Mouse (Mus musculus) gastrocnemius, adult 8-10 months (tissue): Measurements from ENCODE around the gene Rpa1. TPM values are rescaled to one million over a fixed set of nuclear protein-coding genes. Genes with fewer than 3 reads are reported as not detected.
"Not testable (repeated sequence)": the region's sequence is repeated elsewhere in the genome, so short reads cannot be mapped to it uniquely, and the experiment has no call there.

Experiments
- DNase-seq, 2 experiments: peaks; one replicate each; pipeline ENCODE4 v3.0.0; 2022; ENCODE audit warnings: low spot score in 2 of 2
- total RNA-seq, 4 experiments: library from RNA; stranded (reverse); gene quantifications; 2 replicates each; pipeline ENCODE4 v1.2.4; 2022

The Rpa1 gene
- total RNA-seq, 4 experiments from 2014 or later, result 67.0 to 73.3 (median 70.6) TPM

- no peak for DNase-seq
These were observed 24.8 kb downstream of the Rpa1 start for GRCm38 (mm10) chr11:75323326-75323737.

DNA sequence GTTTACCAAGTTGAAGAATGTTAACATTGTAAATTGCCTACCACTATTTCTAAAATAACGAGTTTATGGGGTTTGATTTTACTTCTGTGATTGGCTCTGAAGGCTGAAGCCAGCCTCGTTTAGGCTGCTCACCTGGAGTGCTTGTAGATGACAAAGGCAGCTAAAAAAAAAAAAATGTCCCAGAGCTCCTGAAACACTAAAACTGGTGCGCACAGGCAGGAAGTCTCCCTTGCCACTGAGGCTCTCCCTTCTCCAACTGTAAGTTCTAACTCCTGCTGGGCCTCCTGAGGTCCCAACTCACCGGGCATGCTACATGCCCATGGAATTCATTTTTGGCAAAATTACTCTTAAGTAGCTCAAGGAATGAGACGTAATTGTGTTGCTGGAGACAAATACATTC lies 28.9 kb downstream of the Rpa1 start:
- DNase-seq, result no peak

- no peak for DNase-seq
These were observed 29.5 kb downstream of the Rpa1 start for GRCm38 (mm10) chr11:75318351-75319221.

DNA sequence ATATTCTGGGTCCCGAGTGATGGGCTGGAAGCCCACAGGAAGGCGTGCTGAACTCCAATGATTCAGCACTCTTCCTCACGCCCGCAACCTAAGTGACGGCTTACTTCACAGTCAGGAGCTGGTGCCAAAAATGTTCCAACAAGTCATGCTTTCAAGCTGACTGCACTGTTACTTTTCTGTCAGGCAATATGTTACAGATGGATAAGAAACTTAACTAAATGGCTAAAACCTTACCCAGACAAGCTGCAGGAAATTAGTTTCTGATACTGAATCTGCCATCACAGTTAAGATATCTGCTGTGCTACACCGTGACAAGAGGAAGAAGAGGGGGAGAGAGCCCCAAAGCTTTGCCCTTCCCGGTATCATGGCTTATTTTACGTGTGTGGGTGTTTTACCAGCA lies 34.3 kb downstream of the Rpa1 start:
- DNase-seq, result no peak

- DNase-seq, result no peak
These were observed 36.4 kb downstream of the Rpa1 start for GRCm38 (mm10) chr11:75311751-75312150.

GRCm38 (mm10) chr11:75310813-75311212 lies 37.3 kb downstream of the Rpa1 start:
- DNase-seq, result no peak

GRCm38 (mm10) chr11:75308650-75309049 lies 39.5 kb downstream of the Rpa1 start:
- no peak for DNase-seq

- DNase-seq, result no peak
These were observed 43.3 kb downstream of the Rpa1 start for GRCm38 (mm10) chr11:75304797-75305196.

GRCm38 (mm10) chr11:75300954-75301353 lies 47.2 kb downstream of the Rpa1 start:
- no peak for DNase-seq

GRCm38 (mm10) chr11:75299786-75300185 lies 48.3 kb downstream of the Rpa1 start:
- no peak for DNase-seq

- DNase-seq, result no peak
These were observed 49.6 kb downstream of the Rpa1 start for GRCm38 (mm10) chr11:75298491-75298890.

- DNase-seq, result no peak
These were observed 50.5 kb downstream of the Rpa1 start for GRCm38 (mm10) chr11:75297631-75298030.

GRCm38 (mm10) chr11:75296406-75297005 lies 51.6 kb downstream of the Rpa1 start:
- no peak for DNase-seq

GRCm38 (mm10) chr11:75295534-75295933 lies 52.6 kb downstream of the Rpa1 start:
- DNase-seq, result not testable (repeated sequence)

DNA sequence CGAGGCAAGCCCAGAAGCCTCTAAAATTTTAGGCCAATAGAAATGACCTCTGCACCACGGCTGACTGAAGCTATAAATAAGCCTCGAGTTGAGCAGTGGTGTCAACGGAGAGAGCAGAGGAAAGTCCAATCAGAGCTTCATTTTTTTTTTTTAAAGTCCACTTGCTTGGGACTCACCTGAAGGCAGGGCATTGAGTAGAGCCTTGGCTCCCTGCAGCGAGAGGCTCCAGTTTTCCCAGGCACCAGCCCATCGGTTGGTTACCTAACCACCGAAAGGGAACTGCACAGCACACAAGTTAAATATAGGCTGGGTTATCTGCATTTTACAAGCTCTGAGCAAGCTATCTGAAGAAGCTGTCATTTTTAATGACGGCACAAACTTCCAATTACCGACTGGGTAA lies 53.3 kb downstream of the Rpa1 start:
- no peak for DNase-seq

- DNase-seq, result no peak
These were observed 54.2 kb downstream of the Rpa1 start for GRCm38 (mm10) chr11:75293852-75294361.

DNA sequence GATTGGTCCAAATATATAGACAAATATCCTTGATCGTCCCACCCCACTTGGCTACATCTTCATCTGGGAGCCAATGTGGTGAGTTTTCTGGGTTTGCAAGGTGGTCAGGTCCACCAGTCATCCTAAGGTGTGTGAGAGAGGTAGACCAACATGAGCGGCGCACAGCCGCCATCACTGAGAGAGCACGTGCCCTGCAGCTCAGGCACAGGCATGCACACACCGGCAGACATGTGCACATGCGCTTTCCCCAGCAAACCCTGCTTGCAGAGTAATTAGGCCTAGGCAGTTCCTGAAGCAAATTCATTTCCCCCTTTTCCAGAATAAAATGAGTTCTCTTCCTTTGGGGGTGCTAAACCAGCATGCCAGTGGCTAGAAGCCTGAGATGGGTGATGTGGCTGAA lies 55.8 kb downstream of the Rpa1 start:
- no peak for DNase-seq

- no peak for DNase-seq
These were observed 56.5 kb downstream of the Rpa1 start for GRCm38 (mm10) chr11:75291389-75292215.

DNA sequence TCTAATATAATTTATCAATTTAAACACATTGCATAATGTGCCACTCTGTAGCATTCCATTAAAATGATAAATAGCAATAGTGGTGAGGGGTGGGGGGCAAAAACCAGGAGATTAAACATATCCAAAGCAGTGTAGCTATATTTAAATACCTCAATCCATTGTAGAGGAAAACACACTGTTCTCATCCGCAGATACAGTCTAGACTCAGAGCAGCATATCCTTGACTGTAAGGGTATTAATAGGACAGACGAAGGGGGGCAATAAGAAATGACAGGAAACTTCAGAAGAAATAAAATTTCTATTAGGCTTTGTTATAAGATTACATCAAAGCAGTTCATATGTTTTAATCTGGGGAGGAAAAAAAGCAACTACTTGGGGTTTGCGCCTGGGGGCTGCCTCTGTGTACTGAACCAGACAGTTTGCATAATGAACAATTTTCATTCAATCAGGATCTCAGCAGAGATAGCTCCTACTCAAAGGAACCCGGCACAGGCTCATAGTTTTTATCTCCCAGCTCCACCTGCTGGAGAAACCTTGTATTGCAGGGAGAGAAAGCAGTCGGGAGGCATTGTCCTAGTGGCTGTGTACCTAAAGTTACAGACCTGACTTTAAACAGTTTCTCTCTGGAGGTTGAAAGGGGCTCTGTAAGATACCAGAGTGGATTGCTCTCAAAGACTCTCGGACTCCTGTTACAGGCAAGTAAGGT lies 57.4 kb downstream of the Rpa1 start:
- DNase-seq, result peak; percentile 69 to 78

- no peak for DNase-seq
These were observed 59.0 kb downstream of the Rpa1 start for GRCm38 (mm10) chr11:75289120-75289519.

GRCm38 (mm10) chr11:75288517-75288916 lies 59.6 kb downstream of the Rpa1 start:
- no peak for DNase-seq
